Mouse (Mus musculus): ENCODE data around the gene Ovca2. TPM values are rescaled to one million over a fixed set of nuclear protein-coding genes. Genes with fewer than 3 reads are reported as not detected.

Gene Ovca2
- polyA plus RNA-seq, 1 experiment from 2014 or later = 21.4 TPM

DNA sequence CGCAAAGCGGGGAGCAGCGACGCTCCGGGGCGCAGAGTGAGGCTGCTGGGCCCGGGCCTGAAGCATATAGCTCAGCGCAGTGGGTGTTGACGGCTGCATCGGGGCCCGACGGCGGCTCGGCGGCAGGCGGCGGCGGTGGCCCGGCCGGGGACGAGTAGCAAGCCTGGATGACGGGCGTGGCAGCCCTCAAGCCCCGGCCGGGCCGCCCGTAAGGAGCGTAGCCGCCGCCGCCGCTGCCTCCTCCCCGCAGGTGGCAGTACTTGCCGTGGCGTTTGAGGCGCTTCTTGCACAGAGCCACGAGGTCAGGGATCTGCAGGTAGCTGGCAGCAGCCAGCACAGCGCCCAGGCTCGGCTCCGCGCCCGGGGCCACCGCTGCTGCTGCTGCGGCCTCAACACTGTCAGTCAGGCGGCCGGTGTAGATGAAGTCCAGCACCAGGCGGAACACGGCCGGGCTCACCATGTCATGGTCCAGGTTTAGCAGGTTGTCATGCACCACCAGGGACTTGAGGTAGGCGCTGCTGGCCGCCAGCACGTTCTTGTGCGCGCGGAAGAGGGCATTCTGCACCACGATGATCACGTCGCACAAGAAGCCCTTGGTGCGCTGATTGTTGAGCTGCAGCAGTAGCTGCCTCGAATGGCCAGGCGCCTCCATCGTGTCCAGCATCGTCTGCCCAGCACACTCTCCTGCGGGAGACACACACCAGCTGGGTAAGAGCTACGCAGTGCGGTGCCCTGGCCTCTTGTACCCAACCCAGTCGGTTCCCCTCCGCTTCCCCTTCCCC is 11.6 kb downstream of the Ovca2 start:
- 5% methylated on average over 68 of the region's 68 CpGs for WGBS
- peaks cover 43% of the 10 kb centered on the region for H3K27me3 ChIP-seq (replicated peaks)
- H3K4me3 ChIP-seq (replicated peaks) = peak overlapping the region; percentile 71
- peak overlapping the region; percentile 94 for H3K27ac ChIP-seq
- peak overlapping the region; percentile 86 for H3K9ac ChIP-seq
- no peaks in the 10 kb centered on the region for H3K9me3 ChIP-seq
- peak overlapping the region; percentile 96 for H3K4me2 ChIP-seq (replicated peaks)
- peaks cover 4% of the 10 kb centered on the region; the same call in 1 of the 2 replicates for H3K36me3 ChIP-seq
- no peak for ATAC-seq
- H3K4me1 ChIP-seq (replicated peaks) = peaks cover 59% of the 10 kb centered on the region

DNA sequence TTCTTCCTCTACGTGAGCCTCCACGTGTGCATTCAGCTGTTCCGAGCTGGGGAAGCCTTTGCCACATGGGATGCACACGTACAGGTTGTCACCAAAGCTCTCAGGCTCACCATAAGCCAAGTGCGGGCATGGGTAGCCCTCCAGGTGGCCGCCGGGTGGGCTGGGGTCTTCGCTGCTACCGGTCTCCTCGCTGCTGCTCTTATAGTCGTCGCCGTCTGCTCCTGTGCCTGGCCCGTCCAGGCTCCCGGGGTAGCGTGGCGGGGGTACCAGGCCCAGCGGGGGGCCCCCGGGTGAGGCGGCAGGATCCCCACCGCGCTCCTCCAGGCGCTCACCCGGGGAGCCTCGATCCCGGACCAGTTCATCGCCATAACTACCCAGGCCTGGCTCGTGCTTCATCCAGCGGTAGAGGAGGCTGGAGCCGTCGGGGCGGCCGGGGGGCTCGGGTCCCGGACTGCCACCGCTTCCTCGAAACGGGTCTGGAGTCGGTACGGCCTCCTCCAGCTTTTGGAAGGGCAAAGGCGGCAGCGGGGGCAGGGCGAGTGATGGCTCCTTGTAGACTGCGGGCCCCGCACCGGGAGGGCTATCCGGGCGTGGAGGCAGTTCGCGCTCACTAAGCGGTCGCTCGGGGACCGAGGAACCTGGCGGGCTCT is 12.3 kb downstream of the Ovca2 start:
- Histone ChIP-seq H3K27me3 (replicated peaks) (peaks cover 36% of the 10 kb centered on the region), H3K4me1 (replicated peaks) (peaks cover 62% of the 10 kb centered on the region)
- WGBS = 13% methylated on average over 55 of the region's 55 CpGs

GRCm38 (mm10) chr11:75165441-75166192 is 13.0 kb downstream of the Ovca2 start:
- H3K4me1 ChIP-seq (replicated peaks) = peaks cover 60% of the 10 kb centered on the region
- WGBS = 11% methylated on average over 54 of the region's 54 CpGs

More for the DNA sequence above, 12.3 kb downstream of the Ovca2 start:
- Histone ChIP-seq H3K36me3 (peaks cover 7% of the 10 kb centered on the region; the same call in 1 of the 2 replicates), H3K9ac (peak overlapping the region; percentile 86), H3K4me3 (replicated peaks) (peak overlapping the region; percentile 71), H3K9me3 (no peaks in the 10 kb centered on the region), H3K27ac (peak overlapping the region; percentile 94), H3K4me2 (replicated peaks) (peak overlapping the region; percentile 96)
- ATAC-seq = no peak

GRCm38 (mm10) chr11:75164750-75165149 is 13.9 kb downstream of the Ovca2 start:
- WGBS = 25% methylated on average over 15 of the region's 15 CpGs
- Histone ChIP-seq H3K36me3 (peaks cover 13% of the 10 kb centered on the region; the same call in 1 of the 2 replicates), H3K9me3 (no peaks in the 10 kb centered on the region), H3K4me2 (replicated peaks) (peak overlapping the region; percentile 96), H3K4me3 (replicated peaks) (peak overlapping the region; percentile 71), H3K27ac (peak overlapping the region; percentile 94; the same call in 1 of the 2 replicates), H3K9ac (peak overlapping the region; percentile 86), H3K4me1 (replicated peaks) (peaks cover 54% of the 10 kb centered on the region), H3K27me3 (replicated peaks) (peaks cover 27% of the 10 kb centered on the region)
- no peak for ATAC-seq

More at GRCm38 (mm10) chr11:75165441-75166192, 13.0 kb downstream of the Ovca2 start:
- peak overlapping the region; percentile 94 for H3K27ac ChIP-seq
- H3K9me3 ChIP-seq = no peaks in the 10 kb centered on the region
- ATAC-seq = peak; percentile 31
- peaks cover 33% of the 10 kb centered on the region for H3K27me3 ChIP-seq (replicated peaks)
- H3K4me2 ChIP-seq (replicated peaks) = peak overlapping the region; percentile 96
- H3K9ac ChIP-seq = peak overlapping the region; percentile 86
- peak overlapping the region; percentile 71 for H3K4me3 ChIP-seq (replicated peaks)
- H3K36me3 ChIP-seq = peaks cover 10% of the 10 kb centered on the region; the same call in 1 of the 2 replicates

DNA sequence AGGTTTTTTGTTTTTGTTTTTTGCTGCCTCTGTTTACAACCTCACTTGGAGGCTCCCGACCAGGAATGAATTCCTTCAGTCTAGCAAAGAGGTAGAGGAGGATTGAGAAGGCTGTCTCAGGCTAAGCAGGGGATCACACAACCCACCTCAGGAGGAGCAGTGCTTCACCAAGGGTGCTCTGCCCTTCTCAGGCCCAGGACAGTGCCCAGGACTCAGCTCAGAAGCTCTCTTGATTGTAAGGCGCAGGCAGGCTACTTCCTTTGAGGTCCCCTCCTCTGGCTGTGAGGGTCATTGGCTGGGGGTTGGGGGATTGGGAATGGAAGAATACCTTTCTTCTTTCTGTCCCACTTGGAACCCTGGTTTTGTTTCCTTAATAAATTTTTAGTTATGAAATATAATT is 14.6 kb downstream of the Ovca2 start:
- WGBS = 61% methylated on average over 2 of the region's 2 CpGs
- H3K4me3 ChIP-seq (replicated peaks) = 0 out of 2 replicates have a peak overlapping the region, but pooled peaks have one; percentile 71
- H3K4me2 ChIP-seq (replicated peaks) = peak overlapping the region; percentile 96
- peak overlapping the region; percentile 79; the same call in 1 of the 2 replicates for H3K27ac ChIP-seq
- peaks cover 50% of the 10 kb centered on the region for H3K4me1 ChIP-seq (replicated peaks)
- H3K9me3 ChIP-seq = no peaks in the 10 kb centered on the region
- H3K9ac ChIP-seq = peak overlapping the region; percentile 86
- peaks cover 27% of the 10 kb centered on the region for H3K27me3 ChIP-seq (replicated peaks)
- no peak for ATAC-seq
- peaks cover 13% of the 10 kb centered on the region; the same call in 1 of the 2 replicates for H3K36me3 ChIP-seq

- WGBS = 67% methylated on average over 6 of the region's 6 CpGs
- H3K4me1 ChIP-seq (replicated peaks) = peaks cover 52% of the 10 kb centered on the region
- peak overlapping the region; percentile 79 for H3K27ac ChIP-seq
- no peaks in the 10 kb centered on the region for H3K9me3 ChIP-seq
- peaks cover 13% of the 10 kb centered on the region; the same call in 1 of the 2 replicates for H3K36me3 ChIP-seq
- H3K4me2 ChIP-seq (replicated peaks) = peak overlapping the region; percentile 96
- no peak overlapping the region; the same call in 1 of the 2 replicates for H3K4me3 ChIP-seq (replicated peaks)
- no peak overlapping the region for H3K9ac ChIP-seq
- ATAC-seq = no peak
- H3K27me3 ChIP-seq (replicated peaks) = peaks cover 21% of the 10 kb centered on the region
Measured at GRCm38 (mm10) chr11:75163379-75163778, 15.3 kb downstream of the Ovca2 start.

GRCm38 (mm10) chr11:75162591-75163080 is 16.0 kb downstream of the Ovca2 start:
- Histone ChIP-seq H3K9ac (peak overlapping the region; percentile 11; the same call in 1 of the 2 replicates), H3K4me2 (replicated peaks) (peak overlapping the region; percentile 96; the same call in 1 of the 2 replicates), H3K9me3 (no peaks in the 10 kb centered on the region), H3K27me3 (replicated peaks) (peaks cover 18% of the 10 kb centered on the region), H3K4me1 (replicated peaks) (peaks cover 48% of the 10 kb centered on the region), H3K4me3 (replicated peaks) (no peak overlapping the region), H3K27ac (peak overlapping the region; percentile 79), H3K36me3 (peaks cover 13% of the 10 kb centered on the region; the same call in 1 of the 2 replicates)
- WGBS = 86% methylated on average over 12 of the region's 12 CpGs
- no peak for ATAC-seq

DNA sequence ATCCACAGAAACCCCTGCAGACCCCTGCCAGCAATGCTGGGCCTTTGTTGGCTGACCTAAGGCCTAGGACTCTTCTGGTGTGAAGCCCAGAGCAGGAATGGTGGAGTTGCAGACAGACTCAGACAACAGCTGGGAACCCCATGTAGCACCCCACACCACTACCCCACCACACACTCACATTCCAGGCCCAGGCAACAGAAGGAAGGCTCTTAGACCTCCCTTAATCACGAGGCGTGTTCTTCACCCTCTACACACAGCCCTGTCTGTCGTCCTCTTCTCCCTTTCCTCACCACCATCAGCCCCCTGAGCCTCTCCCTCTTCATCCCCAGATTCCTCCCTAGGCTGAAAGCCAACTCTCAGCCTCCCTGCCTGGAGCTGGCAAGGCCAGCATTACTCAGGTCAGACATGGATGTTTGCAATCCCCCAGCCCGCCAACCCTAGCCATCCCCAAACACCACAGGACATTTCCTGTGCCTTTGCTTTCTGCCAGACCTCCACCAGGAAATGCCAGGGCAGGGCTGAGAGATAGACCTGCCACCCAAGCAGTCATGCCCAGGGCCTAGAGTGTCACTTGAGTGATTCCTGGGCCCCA is 17.1 kb downstream of the Ovca2 start:
- Histone ChIP-seq H3K4me2 (replicated peaks) (no peak overlapping the region), H3K27ac (peak overlapping the region; percentile 79), H3K9me3 (no peaks in the 10 kb centered on the region), H3K4me3 (replicated peaks) (no peak overlapping the region), H3K27me3 (replicated peaks) (peaks cover 7% of the 10 kb centered on the region), H3K36me3 (peaks cover 13% of the 10 kb centered on the region; the same call in 1 of the 2 replicates), H3K9ac (no peak overlapping the region), H3K4me1 (replicated peaks) (peaks cover 49% of the 10 kb centered on the region)
- 39% methylated on average over 4 of the region's 4 CpGs for WGBS
- no peak for ATAC-seq

DNA sequence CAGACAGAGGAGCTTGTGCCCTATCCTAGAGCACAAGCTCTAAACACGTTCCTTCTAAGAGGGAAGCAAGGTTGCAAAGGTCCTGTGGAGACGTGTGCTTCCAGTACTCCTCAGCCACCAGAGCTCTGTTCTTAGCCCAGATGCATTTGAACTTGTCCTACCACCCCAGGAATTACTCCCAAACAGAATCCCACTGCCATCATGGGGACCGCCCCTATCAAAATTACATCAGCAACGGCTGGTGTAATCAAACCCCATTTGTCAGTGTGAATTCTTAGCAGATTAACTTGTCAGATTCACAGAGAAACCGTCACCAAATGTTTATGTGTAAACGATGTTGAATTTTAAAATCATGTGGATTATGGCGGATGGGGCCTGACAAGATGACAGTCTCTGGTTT is 17.7 kb downstream of the Ovca2 start:
- Histone ChIP-seq H3K27ac (peak overlapping the region; percentile 79; the same call in 1 of the 2 replicates), H3K4me2 (replicated peaks) (no peak overlapping the region), H3K4me3 (replicated peaks) (no peak overlapping the region), H3K4me1 (replicated peaks) (peaks cover 50% of the 10 kb centered on the region), H3K9ac (no peak overlapping the region), H3K36me3 (peaks cover 13% of the 10 kb centered on the region; the same call in 1 of the 2 replicates), H3K27me3 (replicated peaks) (peaks cover 6% of the 10 kb centered on the region), H3K9me3 (no peaks in the 10 kb centered on the region)
- ATAC-seq = no peak
- WGBS = 51% methylated on average over 7 of the region's 7 CpGs

GRCm38 (mm10) chr11:75159564-75159963 is 19.1 kb downstream of the Ovca2 start:
- H3K9ac ChIP-seq = no peak overlapping the region
- ATAC-seq = no peak
- no peaks in the 10 kb centered on the region for H3K9me3 ChIP-seq
- peaks cover 13% of the 10 kb centered on the region; the same call in 1 of the 2 replicates for H3K36me3 ChIP-seq
- H3K27ac ChIP-seq = peak overlapping the region; percentile 79; the same call in 1 of the 2 replicates
- H3K4me1 ChIP-seq (replicated peaks) = peaks cover 43% of the 10 kb centered on the region
- no peak overlapping the region for H3K4me3 ChIP-seq (replicated peaks)
- H3K27me3 ChIP-seq (replicated peaks) = no peaks in the 10 kb centered on the region; the same call in 1 of the 2 replicates
- 76% methylated on average over 2 of the region's 2 CpGs for WGBS
- no peak overlapping the region for H3K4me2 ChIP-seq (replicated peaks)

DNA sequence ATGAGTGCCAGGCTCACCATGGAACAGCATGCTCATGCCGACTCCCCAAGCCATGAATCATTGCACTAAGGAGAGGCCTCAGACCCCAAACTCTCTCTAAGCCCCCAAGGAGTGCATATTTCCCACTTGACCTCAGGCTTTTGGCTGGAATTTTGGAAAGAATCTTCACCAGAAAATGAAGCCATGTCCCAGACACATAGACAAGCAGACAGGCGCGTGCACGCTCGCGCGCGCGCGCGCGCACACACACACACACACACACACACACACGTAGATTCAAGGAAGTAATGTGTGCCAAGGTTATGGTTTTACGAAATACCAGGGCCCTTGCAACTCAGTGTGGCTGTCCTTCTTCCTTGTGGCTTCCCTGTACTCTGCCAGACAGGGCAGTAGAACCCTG is 20.2 kb downstream of the Ovca2 start:
- H3K36me3 ChIP-seq = peaks cover 13% of the 10 kb centered on the region; the same call in 1 of the 2 replicates
- H3K27me3 ChIP-seq (replicated peaks) = no peaks in the 10 kb centered on the region
- H3K9me3 ChIP-seq = no peaks in the 10 kb centered on the region
- WGBS = 76% methylated on average over 14 of the region's 14 CpGs
- H3K9ac ChIP-seq = no peak overlapping the region
- no peak overlapping the region for H3K4me3 ChIP-seq (replicated peaks)
- H3K4me2 ChIP-seq (replicated peaks) = no peak overlapping the region
- H3K27ac ChIP-seq = peak overlapping the region; percentile 60
- H3K4me1 ChIP-seq (replicated peaks) = peaks cover 42% of the 10 kb centered on the region
- no peak for ATAC-seq
